Mouse (Mus musculus) CH12.LX (cell line): ENCODE measurements at regions not wholly inside any gene's neighbourhood (a gene's known extent, or its start where the extent isn't known, plus 50 kb on each side); places are given as distances from the start of the nearest gene placed in this dataset.

Experiments
- DNase-seq: peaks from one replicate; pipeline ENCODE4 v3.0.0-alpha.2; 2013; ENCODE audit errors: extremely low read depth
- H3K27ac ChIP-seq: 2 replicates; pipeline ENCODE4 v1.5.1; 2012; ENCODE audit warnings: low read depth, mild to moderate bottlenecking, control low read depth, moderate library complexity; ENCODE audit not compliant: insufficient read depth
- H3K27me3 ChIP-seq: replicated peaks from 2 replicates; pipeline ENCODE3; 2012; ENCODE audit warnings: inconsistent platforms
- H3K36me3 ChIP-seq, 2 experiments: replicated peaks in 1 of 2; 2 replicates each; pipeline versions ENCODE3 to v1.6.1; 2012; ENCODE audit warnings: inconsistent platforms in 1 of 2, low read length in 1 of 2, mild to moderate bottlenecking in 1 of 2, mixed read lengths in 1 of 2, moderate library complexity in 1 of 2; ENCODE audit not compliant: control insufficient read depth in 1 of 2, insufficient read depth in 1 of 2
- H3K4me1 ChIP-seq, 2 experiments: 2 replicates each; pipeline ENCODE4 v1.6.1; 2012; ENCODE audit warnings: inconsistent platforms in 1 of 2, moderate library complexity in 1 of 2; ENCODE audit not compliant: insufficient read depth in 2 of 2, control insufficient read depth in 1 of 2
- H3K4me2 ChIP-seq: 2 replicates; pipeline ENCODE4 v1.6.1; 2012; ENCODE audit warnings: low read depth, mild to moderate bottlenecking, control low read depth; ENCODE audit not compliant: poor library complexity, insufficient read depth, severe bottlenecking
- H3K4me3 ChIP-seq, 3 experiments: fragments of 150-350 bp in 1 of 3; sonication (generic) in 1 of 3; replicated peaks in 1 of 3; 2 replicates each; pipeline versions ENCODE3 to v1.5.1; 2011 to 2012; ENCODE audit warnings: low read depth in 2 of 3, low read length in 2 of 3, mild to moderate bottlenecking in 2 of 3, moderate library complexity in 2 of 3, control low read depth in 1 of 3, improper control_type of control experiment in 1 of 3, inconsistent platforms in 1 of 3, mixed read lengths in 1 of 3; ENCODE audit not compliant: poor library complexity in 1 of 3
- H3K79me2 ChIP-seq: replicated peaks from 2 replicates; pipeline ENCODE4 v1.6.1; 2012; ENCODE audit warnings: mild to moderate bottlenecking, moderate library complexity; ENCODE audit not compliant: control insufficient read depth, poor library complexity, insufficient read depth, severe bottlenecking; ENCODE audit errors: extremely low read depth
- H3K9ac ChIP-seq: 2 replicates; pipeline ENCODE4 v1.6.1; 2012; ENCODE audit warnings: low read depth, mild to moderate bottlenecking, control low read depth, moderate library complexity; ENCODE audit not compliant: insufficient read depth
- H3K9me3 ChIP-seq: replicated peaks from 2 replicates; pipeline ENCODE3; 2012; ENCODE audit warnings: low read length, inconsistent platforms, mixed read lengths
- BHLHE40 ChIP-seq: IDR thresholded peaks from 2 replicates; pipeline ENCODE4 v1.6.1; 2011; ENCODE audit warnings: mild to moderate bottlenecking, low read depth, low read length, improper control_type of control experiment
- CHD1 ChIP-seq: IDR thresholded peaks from 2 replicates; pipeline ENCODE4 v1.6.1; 2012; ENCODE audit warnings: low read depth, low read length, improper control_type of control experiment, inconsistent platforms
- CHD2 ChIP-seq: IDR thresholded peaks from 2 replicates; pipeline ENCODE4 v1.6.1; 2011; ENCODE audit warnings: low read length, improper control_type of control experiment
- E2F4 ChIP-seq: IDR thresholded peaks from 2 replicates; pipeline ENCODE4 v1.6.1; 2011; ENCODE audit warnings: low read depth, low read length, improper control_type of control experiment; ENCODE audit not compliant: insufficient replicate concordance
- ELF1 ChIP-seq: IDR thresholded peaks from 2 replicates; pipeline ENCODE4 v1.6.1; 2014; ENCODE audit warnings: low read depth, mild to moderate bottlenecking, inconsistent platforms, low read length, improper control_type of control experiment
- EP300 ChIP-seq: IDR thresholded peaks from 2 replicates; pipeline ENCODE4 v1.6.1; 2011; ENCODE audit warnings: low read length, improper control_type of control experiment
- GABPA ChIP-seq: IDR thresholded peaks from 2 replicates; pipeline ENCODE4 v1.6.1; 2012; ENCODE audit warnings: low read depth, low read length, improper control_type of control experiment, inconsistent platforms; ENCODE audit not compliant: insufficient replicate concordance
- HCFC1 ChIP-seq: IDR thresholded peaks from 2 replicates; pipeline ENCODE4 v1.6.1; 2012; ENCODE audit warnings: low read depth, mild to moderate bottlenecking, inconsistent platforms, low read length, improper control_type of control experiment
- IRF4 ChIP-seq: IDR thresholded peaks from 2 replicates; pipeline ENCODE4 v1.6.1; 2014; ENCODE audit warnings: low read depth, mild to moderate bottlenecking, inconsistent platforms, low read length, improper control_type of control experiment
- JUN ChIP-seq: IDR thresholded peaks from 2 replicates; pipeline ENCODE4 v1.6.1; 2011; ENCODE audit warnings: low read depth, mild to moderate bottlenecking, low read length, improper control_type of control experiment, moderate library complexity; ENCODE audit not compliant: insufficient read depth
- JUND ChIP-seq: conservative IDR thresholded peaks from 2 replicates; pipeline ENCODE4 v1.6.1; 2011; ENCODE audit warnings: low read depth, low read length, improper control_type of control experiment
- KAT2A ChIP-seq: IDR thresholded peaks from 2 replicates; pipeline ENCODE4 v1.6.1; 2012; ENCODE audit warnings: low read length, improper control_type of control experiment, inconsistent platforms; ENCODE audit not compliant: insufficient replicate concordance
- MAFK ChIP-seq: IDR thresholded peaks from 2 replicates; pipeline ENCODE4 v1.6.1; 2011; ENCODE audit warnings: low read length, improper control_type of control experiment; ENCODE audit not compliant: insufficient replicate concordance
- NELFE ChIP-seq: IDR thresholded peaks from 2 replicates; pipeline ENCODE4 v1.6.1; 2011; ENCODE audit warnings: low read depth, low read length, improper control_type of control experiment
- NRF1 ChIP-seq: IDR thresholded peaks from 2 replicates; pipeline ENCODE4 v1.6.1; 2014; ENCODE audit warnings: low read depth, mild to moderate bottlenecking, inconsistent platforms, low read length, improper control_type of control experiment, moderate library complexity
- SMC3 ChIP-seq: IDR thresholded peaks from 2 replicates; pipeline ENCODE4 v1.6.1; 2011; ENCODE audit warnings: low read depth, low read length, improper control_type of control experiment
- TCF12 ChIP-seq: IDR thresholded peaks from 2 replicates; pipeline ENCODE4 v1.6.1; 2014; ENCODE audit warnings: low read depth, mild to moderate bottlenecking, inconsistent platforms, low read length, improper control_type of control experiment
- USF2 ChIP-seq: conservative IDR thresholded peaks from 2 replicates; pipeline ENCODE4 v1.6.1; 2011; ENCODE audit warnings: low read depth, low read length, improper control_type of control experiment
- ZC3H11A ChIP-seq: IDR thresholded peaks from 2 replicates; pipeline ENCODE4 v1.6.1; 2012; ENCODE audit warnings: low read depth, mild to moderate bottlenecking, inconsistent platforms, low read length, improper control_type of control experiment
- ZMIZ1 ChIP-seq: IDR thresholded peaks from 2 replicates; pipeline ENCODE4 v1.6.1; 2012; ENCODE audit warnings: low read depth, mild to moderate bottlenecking, inconsistent platforms, low read length, improper control_type of control experiment
- ZNF384 ChIP-seq: IDR thresholded peaks from 2 replicates; pipeline ENCODE4 v1.6.1; 2012; ENCODE audit warnings: low read depth, low read length, improper control_type of control experiment, inconsistent platforms
- dilution Hi-C: fragments of 300-500 bp; cut with MboI; formaldehyde crosslinking; loops from 2 replicates; pipeline ENCODE4 v1.14.3; 2020; ENCODE audit warnings: low sequenced_read_pairs; ENCODE audit not compliant: extremely low pct_unique_long_range_greater_than_20kb, extremely low pct_ligation_motif_present
- in situ Hi-C: fragments of 300-500 bp; cut with MboI; formaldehyde crosslinking; loops from 3 replicates; pipeline ENCODE4 v1.14.3; 2019; ENCODE audit warnings: low sequenced_read_pairs, low pct_ligation_motif_present, low pct_unique_long_range_greater_than_20kb, mixed read lengths

DNA sequence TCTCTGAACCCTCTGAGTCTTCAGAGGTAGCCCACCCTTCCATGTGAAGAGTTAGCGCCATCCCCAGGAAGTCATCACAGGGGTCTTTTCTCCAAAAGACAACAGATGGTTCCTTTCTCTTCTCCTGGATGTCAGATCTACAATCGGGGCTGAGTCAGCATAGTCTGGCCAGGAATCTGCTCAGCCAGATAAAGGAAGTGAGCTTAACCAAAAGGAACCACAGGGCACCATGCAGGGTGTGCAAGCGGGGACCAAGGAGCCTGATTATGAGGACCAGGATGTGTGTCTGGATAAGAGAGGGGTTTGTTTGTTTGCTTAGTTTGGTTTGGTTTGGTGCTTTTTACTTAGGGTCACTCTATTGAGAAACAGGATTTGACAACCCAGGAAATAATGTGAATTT is 74.6 kb upstream of the Pcgf5 start:
- Histone ChIP-seq H3K4me1 (peaks cover 2 to 18% of the 10 kb centered on the region in 2 experiments; a peak in 3 of 4 replicates), H3K36me3 (no peaks in the 10 kb centered on the region), H3K4me2 (no peak overlapping the region), H3K27me3 (no peaks in the 10 kb centered on the region), H3K9me3 (peaks cover 4% of the 10 kb centered on the region), H3K4me3 (no peak overlapping the region), H3K79me2 (no peaks in the 10 kb centered on the region), H3K27ac (no peak overlapping the region), H3K9ac (no peak overlapping the region)
- no peak for DNase-seq
- dilution Hi-C loops: no loop called here
- TF ChIP-seq MAFK (peak; percentile 58; the same call in 1 of the 2 replicates), SMC3 (no peak), ZC3H11A (no peak)
- in situ Hi-C loops: no loop called here

DNA sequence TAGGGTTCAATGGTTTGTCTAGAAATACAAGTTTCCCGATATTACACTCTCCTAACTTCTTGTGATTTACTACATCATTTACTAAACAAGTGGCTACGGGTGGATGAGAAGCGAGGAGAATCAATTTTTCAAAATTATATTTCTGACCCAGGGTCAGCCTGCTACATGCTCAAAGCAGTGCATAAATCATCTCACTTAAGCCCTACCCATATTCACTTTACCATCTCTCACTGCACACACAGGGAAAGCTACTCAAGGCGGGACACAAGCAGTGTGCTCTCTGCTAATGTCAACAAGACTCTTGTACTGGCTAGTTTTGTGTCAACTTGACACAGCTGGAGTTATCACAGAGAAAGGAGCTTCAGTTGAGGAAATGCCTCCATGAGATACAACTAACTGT is 62.6 kb upstream of the Pcgf5 start:
- dilution Hi-C loops (no loop called here), in situ Hi-C loops (no loop called here)
- DNase-seq: no peak
- Histone ChIP-seq H3K4me1 (peaks cover 0 to 9% of the 10 kb centered on the region in 2 experiments; a peak in 2 of 4 replicates), H3K9me3 (no peaks in the 10 kb centered on the region), H3K9ac (no peak overlapping the region), H3K27me3 (no peaks in the 10 kb centered on the region), H3K4me3 (no peak overlapping the region), H3K79me2 (no peaks in the 10 kb centered on the region), H3K4me2 (no peak overlapping the region), H3K27ac (no peak overlapping the region), H3K36me3 (no peaks in the 10 kb centered on the region)
- TF ChIP-seq CHD2 (no peak), JUN (no peak), ZMIZ1 (no peak), E2F4 (no peak), NELFE (no peak), GABPA (no peak), TCF12 (no peak), JUND (no peak), USF2 (no peak), NRF1 (no peak), ZNF384 (no peak), KAT2A (no peak), BHLHE40 (no peak), HCFC1 (no peak), EP300 (no peak), MAFK (no peak), CHD1 (no peak), ELF1 (no peak), SMC3 (no peak), IRF4 (no peak)
